Mouse (Mus musculus) kidney, adult 8-10 months (tissue): ENCODE results near the gene Babam1.

ENCODE experiments used
- DNase-seq, 2 experiments: peaks; one replicate each; pipeline ENCODE4 v3.0.0; 2022

Babam1 gene

DNA sequence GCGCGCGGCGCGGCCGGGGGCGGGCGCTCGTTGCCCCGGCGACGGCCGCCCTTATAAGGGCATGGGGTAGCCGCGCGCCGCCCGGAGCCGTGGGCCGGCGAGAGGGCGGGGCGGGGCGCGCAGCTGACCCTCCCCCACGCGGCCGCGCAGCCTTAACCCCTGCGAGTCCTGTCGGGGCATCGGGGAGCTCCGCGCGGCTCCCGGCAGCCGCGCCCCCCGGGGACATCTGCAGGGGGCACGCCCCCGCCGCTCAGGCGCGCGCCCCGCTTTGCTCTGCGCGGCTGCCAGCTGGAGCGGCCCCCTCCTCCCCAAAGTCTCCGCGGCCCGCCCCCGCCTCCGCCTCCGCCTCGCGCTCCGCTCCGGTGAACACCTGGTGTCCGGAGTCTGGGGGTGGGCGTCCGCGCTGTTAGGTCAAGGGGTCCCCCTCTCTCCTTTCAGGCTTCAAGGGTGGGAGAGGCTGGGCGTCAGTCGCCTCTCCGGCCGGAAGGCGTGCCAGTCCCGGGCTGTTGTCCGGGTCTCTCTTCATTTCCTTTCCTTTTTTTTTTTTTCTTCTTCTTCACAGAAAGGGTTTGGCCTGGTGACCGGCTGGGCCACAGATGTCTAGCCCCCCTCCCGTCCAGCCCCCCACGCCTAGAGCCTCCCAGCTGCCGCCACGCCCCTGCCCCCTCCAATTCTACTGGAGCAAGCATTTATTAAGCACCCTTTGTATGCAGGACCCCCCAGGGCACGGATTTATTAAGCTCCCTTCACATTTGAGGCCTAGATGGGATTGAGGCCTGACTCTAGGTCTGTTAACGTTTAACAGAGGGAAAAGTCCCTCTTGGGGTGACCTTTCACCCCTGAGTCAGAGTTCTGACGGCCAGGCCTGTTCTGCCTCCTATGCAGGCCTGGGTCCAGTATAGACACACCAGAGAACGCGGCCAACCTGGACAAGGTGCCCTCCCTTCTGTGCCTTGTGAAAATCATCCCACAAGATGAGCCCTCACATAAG is 14.4 kb upstream of the Babam1 start:
- DNase-seq: peak; percentile 89 to 93

DNA sequence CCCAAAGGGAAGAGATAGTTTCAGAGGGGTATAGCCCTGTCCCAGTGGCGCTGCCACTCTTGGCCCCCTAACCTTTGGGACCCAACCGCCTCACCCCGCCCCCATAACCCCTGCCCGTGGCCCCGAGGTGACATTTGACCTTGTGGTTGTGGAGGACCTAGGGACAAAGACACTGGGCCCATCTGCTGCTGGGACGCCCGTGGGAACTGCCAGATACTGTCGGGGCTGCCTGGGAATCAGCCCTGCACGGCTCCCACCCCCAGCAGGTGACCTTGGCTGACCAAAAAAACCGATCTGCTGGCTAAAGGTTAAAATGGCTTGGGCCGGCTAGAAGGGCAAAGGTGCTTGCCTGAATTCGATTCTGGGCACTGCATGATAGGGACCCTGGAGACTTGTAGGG is 13.3 kb upstream of the Babam1 start:
- DNase-seq: peak in 1 of 2 experiments; percentile 52

DNA sequence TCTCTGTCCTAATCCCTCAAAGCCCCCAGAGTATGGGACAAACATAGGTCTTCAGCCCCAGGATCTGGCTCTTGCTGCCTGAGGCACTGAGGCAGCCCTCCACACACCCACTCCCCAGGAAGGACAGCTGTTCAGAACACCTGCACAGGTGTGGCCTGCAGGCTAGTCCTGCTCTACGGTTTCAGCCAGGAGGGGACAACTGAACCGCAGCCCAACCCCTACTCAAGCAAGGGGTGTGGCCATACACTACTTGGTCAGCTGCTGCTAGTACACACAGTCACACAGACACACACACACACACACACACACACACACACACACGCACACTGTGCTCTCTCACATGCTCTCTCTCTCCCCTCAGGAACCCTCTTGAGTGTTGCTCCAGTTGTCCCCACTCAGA is 12.8 kb upstream of the Babam1 start:
- no peak for DNase-seq

DNA sequence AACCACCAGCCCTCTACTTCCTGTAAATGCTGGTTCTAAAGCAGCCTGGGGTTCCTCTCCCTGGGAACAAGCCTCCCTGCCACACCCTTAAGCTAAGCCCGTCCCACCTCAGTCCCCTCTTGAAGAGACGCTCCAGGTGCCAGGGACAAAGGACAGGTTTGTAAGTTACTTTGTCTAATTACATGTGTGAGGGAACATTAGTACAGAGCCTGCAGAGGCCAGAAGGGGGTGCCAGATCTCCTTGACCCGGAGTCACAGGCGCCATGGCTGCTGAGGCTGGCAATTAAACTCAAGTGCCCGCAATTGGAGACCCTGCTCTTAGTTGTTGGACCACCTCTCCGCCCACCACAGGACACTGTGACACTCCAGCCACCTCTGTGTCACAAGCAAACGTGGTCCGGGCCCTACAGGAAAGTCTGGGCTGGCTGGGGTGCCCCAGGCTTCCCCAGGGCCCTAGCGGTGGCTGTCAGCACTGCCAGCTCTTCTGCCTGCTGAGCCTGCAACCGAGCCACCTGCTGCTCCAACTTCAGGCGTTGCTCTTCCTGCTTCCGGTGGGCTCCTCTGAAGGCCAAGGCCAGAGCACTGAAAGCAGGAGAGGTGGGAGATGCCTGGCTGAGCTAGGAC is 11.3 kb upstream of the Babam1 start:
- peak in 1 of 2 experiments; percentile 44 for DNase-seq

DNA sequence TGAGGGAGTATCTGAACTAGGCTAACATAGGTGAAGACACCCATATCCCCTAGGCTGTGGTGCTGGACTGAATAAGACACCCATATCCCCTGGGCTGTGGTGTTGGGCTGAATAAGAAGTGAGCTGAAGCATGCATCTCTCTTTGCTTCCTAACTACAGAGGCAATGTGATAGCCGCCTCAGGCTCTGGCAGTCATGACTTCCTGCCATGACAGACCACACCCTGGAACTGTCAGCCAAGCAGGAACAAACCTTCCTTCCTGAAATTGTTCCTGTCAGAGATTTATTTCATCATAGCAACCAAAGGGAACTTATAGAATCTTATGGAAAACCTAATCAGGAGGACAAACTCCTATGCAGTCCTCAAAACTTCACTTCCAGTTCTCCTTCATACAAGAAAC is 8.4 kb upstream of the Babam1 start:
- no peak for DNase-seq

DNA sequence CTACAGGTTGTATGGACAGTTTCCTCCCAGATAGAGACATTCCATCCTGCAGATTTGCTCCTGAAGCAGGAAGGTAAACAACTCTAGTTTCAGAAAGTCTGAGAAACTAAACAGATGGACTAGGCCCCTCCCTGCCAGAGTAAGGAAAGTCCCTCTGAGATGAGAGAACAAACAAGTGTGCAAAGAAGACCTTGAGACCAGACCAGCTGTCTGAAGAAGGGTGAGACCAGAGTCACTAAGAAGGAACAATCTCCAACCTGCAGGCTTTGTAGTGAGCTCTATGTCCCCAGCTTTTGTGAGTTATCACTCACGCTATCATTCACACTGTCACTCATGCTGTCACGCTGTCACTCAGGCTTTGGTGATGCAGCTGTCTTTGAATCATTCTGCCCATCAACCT is 5.0 kb upstream of the Babam1 start:
- no peak for DNase-seq

DNA sequence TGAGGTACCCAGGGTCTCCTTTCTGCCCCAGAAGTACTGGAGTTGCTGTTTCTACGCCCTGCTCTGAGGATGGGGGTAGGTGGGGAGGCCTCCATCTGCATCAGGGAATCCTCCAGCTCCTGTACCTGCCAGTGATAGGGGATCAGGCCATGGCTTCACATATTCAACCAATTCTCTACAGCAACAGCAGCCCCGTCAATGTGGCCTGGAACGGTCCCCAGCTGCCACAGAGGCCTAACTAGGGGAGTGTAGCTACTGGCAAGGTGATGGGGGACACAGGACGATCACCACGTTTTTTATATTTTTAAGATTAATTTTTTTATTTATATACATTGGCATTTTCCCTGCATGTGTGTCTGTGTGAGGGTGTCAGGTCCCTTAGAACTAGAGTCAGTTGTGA is 4.3 kb upstream of the Babam1 start:
- no peak for DNase-seq

DNA sequence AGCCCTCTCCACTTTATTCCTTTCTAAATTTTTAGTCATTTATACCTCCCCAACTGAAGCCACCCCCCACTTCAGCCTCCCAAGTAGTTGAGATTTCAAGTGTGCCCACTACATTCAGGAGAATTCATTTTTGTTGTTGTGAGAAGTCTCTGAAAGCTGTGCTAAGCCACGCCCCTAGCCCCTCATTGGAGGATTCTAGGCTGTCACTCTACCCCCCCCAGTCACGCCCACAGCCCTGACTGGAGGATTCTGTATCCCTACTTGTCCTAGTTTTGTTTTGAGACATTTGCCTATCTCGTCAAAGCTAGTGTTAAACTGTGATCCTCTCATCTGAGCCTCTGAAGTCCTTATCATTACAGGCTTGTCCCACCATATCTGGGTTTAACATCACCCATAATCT is 3.8 kb upstream of the Babam1 start:
- DNase-seq: peak in 1 of 2 experiments; percentile 27

DNA sequence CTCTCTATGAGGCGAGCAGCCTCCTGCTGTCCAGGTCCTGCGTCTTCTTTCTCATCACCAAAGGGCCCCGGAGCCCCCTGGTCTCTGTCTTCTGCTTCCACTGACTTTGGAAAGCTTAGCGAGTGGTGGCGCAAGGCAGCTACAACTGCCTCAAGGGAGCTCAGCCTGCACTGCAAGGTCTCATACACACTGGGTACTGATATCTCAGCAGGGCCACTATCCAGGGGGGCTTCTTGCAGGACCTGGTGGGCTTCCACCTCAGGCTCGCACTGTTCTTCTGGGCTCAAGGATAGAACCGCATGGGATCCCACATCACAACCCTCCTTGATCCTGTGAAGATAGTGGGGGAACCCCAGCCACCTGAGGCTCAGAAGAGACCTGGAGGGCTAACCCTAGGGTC is 2.2 kb upstream of the Babam1 start:
- no peak for DNase-seq

DNA sequence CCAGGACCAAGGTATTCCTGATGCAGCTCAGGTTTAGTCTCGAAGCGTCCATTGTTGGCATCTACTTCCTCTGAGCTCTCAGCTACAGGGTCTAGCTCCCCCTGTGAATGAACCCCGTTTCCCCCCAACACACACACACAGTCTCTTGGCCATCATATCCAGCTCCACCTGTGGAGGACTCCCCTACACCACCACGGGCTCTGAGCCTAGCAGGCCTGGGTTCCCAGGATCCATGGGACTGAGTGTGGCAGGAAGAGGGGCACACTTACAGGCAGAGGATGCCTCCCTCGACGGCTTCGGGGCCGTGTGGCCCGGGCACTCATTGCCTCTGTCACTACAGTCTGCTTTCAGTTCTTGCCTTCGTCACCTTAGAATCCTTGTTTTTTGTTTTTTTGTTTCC is 1.6 kb upstream of the Babam1 start:
- peak in 1 of 2 experiments; percentile 5 for DNase-seq

DNA sequence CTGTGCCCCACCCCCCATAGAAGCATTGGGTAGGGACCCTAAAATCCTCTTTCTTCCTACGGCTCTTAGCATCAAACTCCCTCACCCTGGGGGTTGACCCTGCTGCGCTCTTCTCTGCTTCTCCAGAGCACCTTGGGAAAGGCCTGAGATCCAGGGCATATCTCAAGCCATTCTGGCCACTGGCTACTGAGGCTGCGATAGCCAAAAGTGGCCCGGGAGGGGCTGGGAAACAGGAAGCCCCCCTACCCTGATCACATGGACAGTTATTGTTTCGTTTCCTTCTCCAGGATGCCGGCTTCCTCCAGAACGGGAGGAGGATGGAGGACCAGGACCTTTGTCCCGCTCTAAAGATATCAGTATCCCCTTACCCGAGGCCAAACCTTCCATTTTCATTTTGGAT is 1.0 kb upstream of the Babam1 start, which contains the start of gene Ushbp1:
TSS of gene Ushbp1 (minus strand) at position 174 of the 400 bp plus-strand sequence.
- peak in 1 of 2 experiments; percentile 53 for DNase-seq

DNA sequence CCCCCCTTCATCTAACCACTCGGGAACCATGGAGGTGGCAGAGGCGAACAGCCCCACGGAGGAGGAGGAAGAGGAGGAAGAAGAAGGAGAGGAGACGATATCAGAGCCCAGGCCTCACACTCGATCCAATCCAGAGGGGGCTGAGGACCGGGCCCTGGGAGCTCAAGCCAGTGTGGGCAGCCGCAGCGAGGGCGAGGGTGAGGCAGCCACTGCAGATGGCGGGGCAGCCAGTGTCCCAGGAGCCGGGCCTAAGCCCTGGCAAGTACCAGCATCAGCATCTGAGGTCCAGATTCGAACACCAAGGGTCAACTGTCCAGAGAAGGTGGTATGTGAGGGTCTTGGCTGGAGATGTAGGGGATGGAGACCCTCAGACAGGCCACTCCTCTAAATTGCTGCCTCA is 1.0 kb downstream of the Babam1 start:
- DNase-seq: no peak

DNA sequence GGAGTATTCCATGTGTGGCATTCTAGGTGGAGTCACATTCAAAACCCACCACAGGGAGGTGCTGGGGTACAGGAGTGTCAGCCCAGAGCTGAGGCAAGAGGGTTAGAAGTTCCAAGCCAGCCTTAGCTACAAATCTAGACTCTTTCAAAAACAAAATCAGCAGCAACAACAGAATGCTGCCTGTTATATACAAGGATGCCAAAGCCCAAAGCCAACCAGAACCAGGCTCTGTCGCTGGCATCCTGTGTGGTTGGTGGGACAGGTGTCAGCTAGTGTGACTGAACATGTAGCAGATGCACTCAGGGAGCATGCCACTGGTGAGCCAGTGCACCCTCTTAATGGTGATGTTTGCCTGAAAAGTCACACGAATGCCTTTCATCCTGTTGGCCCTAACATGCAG is 4.2 kb downstream of the Babam1 start:
- no peak for DNase-seq

DNA sequence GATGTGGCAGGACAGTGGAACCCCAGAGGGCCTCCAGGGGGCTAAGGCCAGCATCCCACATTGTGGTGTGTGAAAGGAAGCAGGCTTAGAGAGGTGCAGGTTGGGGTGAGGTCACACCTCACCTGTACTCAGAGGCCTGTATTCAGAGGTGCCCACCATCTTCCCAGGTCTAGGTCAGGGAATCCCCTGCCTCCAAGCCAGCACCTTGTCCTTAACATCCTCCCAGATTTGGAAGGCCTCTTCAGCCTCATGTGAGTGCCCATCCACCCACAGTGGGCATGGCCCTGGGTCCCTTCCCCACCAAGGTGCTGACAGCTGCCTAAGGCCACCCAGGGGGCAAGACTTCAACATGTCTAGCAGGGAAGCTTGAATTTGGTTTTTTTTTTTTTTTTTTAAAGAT is 4.8 kb downstream of the Babam1 start:
- no peak for DNase-seq

DNA sequence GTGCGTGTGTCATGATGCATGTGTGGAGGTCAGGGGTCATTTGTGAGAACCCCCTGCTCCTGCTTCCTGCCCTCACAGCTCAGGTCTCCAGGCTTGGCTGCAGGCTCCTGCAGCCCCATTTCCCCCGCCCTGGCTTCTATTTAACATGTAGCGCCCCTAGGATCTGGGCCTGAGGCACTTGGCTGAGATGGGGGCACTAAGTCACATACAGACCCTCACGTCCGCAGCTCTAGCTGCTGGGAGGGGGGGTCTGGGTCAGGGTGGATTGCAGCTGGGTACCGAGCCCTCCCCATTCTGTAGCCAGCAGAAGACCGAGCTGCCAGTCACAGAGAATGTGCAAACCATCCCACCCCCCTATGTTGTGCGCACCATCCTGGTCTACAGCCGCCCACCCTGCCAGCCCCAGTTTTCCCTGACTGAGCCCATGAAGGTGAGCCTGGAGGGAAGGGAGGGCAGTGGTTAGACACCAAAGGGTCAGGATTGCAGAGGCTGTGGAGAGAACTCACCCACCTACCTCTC is 5.8 kb downstream of the Babam1 start:
- no peak for DNase-seq

DNA sequence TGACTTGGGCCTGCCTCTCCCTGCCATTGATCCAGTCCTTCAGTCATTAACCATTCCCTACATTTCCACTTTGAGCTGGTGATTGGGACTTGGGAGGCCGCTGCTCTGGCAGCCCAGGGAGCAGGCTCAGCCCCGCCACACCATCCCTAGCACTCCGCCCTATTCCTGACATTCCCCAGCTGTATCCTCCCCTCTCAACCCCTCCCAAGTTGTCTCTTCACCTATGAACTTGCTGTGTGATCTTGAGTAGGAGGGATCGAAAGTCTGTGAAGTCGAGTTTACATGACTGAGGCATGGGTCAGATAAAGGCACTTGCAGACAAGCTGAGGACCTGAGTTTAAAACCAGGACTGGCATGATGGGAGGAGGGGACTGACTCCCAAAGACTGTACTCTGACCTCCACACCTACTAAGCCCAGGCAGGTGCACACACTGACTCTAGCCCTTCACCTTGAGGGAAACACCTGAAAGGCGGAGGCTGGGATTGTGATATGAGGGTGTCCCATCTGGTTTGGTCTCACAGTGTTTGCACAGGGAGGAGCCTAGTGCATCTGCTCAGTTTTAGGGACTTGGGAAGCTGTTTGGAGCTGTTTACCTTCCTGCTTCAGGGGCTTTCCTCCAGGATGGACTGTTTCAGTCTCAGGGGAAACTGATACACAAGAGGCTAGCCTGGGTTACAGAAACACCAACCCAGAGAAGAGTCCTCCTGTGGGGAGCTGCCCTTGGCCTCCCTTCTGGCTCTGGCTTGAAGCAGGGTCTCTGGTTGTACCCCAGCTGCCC is 6.6 kb downstream of the Babam1 start:
- no peak for DNase-seq

DNA sequence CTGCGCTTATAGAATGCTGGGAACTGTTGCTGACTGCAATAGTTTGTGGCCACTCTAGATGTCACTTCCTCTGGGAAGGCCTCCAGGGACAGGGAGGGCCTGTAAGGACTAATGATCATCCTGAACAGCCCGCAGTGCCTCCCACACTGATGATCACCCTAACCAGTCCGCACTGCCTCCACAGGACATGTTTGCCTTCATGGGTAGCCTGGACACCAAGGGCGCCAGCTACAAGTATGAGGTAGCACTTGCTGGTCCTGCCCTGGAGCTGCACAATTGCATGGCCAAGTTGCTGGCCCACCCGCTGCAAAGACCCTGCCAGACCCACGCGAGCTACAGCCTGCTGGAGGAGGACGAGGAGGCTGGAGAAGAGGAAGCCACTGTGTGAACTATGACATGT is 7.3 kb downstream of the Babam1 start:
- no peak for DNase-seq

DNA sequence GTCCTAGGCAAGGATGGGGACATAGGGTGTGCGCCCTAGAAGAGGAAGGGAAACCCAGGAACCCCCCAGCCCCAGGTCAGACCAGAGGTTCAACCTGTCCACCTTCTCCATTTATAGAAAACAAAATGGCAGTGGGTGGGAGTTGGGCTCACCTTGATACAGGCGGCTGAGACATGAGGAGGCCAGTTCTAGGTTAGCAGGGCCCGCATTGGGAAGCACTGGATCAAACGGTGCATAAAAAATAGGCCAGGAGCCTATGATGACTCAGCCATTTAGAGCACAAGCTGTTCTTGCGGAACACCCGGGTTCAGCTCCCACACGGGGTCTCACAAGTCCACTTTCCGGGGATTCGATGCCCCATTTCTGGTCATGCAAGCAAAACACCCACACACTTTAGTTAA is 8.3 kb downstream of the Babam1 start:
- DNase-seq: peak in 1 of 2 experiments; percentile 69

DNA sequence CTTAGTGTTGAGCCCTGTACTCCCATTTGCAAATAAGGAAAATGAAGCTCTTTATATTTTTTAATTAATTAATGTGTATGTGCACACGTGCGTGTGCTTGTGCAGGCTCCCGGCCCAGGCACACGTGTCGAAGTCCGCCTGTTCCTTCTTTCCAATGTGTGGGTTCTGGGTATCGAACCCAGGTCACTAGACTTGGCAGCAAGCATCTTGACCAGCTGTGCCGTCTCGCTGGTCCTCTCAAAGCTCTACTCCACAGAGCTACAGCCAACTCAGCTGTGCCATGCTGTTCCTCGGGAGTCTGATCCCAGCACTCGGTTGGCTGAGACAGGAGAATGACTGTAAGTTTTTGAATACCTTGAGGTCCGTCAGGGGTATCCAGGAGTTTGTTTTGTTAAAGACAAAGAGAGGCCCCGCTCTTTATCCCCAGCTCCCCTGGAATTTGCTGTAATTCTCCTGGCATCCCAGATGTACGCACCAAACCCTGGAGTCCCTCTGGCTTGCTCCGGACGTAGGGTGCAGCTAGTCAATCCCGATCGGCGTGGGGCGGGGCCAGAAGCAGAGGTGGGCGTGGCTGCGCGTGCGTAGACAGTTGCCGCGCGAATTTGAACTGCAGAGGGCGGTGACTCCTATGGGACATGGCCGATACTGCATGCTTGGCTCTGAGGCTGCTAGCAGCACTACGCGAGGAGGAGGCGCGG is 8.9 kb downstream of the Babam1 start, which contains the start of gene Ankle1:
TSS of gene Ankle1 (plus strand) at position 610 of the 698 bp plus-strand sequence.
- peak; percentile 94 to 98 for DNase-seq

DNA sequence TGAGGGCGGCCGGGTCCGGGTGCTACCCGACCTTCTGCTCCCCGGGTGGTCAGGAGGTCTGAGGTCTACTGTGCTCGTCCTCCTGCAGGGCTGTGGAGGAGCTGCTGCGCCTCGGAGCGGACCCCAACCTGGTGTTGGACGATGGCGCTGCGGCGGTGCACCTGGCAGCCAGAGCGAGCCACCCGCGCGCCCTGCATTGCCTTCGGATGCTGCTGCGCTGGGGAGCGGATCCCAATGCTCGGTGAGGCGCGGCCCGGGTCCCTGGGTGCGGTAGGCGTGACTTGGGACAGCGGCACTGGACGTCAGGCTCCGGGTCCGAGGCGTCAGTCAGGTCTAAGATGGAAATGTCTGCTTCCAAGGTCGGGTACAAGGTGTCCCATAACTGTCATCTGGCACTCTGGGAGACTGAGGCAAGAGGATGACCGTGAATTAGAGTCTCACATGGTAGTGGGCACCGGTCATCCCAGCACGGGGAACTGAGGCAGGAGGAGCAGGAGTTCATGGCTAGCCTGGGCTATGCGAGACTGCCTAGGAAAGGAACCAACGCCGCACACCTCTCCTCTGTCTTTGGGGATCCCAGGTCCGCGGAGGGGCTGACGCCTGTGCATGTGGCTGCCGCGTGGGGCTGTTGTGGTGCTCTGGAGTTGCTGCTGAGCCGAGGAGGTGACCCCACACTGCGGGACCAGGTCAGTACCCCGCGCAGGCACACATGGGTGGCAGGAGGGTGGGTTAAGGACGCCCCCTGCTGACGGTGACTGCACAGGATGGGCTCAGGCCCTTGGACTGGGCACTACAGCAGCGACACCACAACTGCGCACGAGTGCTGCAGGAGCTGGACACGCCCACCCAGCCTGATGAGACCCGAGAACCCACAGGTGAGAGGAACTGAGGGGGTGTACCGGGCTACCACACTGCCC is 9.7 kb downstream of the Babam1 start:
- peak; percentile 59 to 80 for DNase-seq

DNA sequence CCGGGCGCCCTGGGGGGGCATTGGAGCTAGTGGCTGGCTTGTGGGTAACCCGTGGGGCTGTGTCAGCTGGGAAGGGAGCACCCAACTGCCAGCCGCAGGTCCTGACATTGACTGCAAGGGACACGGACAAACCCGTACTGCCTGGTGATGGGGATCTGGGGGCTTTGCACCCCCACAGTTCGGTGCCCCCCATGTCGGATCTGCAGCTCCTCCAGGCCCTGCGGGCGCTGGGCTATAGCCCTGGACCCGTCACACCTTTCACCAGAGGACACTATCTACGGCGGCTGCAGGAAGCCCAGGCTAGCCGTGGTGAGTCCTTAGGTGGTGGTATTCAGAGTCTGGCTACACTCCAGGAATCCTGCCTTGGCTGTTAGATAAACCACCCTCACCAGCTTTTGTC is 10.8 kb downstream of the Babam1 start:
- no peak for DNase-seq
